Mouse (Mus musculus): Measurements from ENCODE around the gene Tcl1b4.
"Not testable (repeated sequence)": the region's sequence is repeated elsewhere in the genome, so short reads cannot be mapped to it uniquely, and the experiment has no call there.

Gene Tcl1b4

GRCm38 (mm10) chr12:105201657-105202056 is at the start of gene Tcl1b4:
Gene Tcl1b4 (plus strand): TSS chr12:105201957.
- not testable (repeated sequence) for DNase-seq (ENCODE audit: low read depth)

GRCm38 (mm10) chr12:105155286-105155685 is 46.5 kb upstream of the Tcl1b4 start:
- DNase-seq (ENCODE audit: low read depth) = not testable (repeated sequence)

DNA sequence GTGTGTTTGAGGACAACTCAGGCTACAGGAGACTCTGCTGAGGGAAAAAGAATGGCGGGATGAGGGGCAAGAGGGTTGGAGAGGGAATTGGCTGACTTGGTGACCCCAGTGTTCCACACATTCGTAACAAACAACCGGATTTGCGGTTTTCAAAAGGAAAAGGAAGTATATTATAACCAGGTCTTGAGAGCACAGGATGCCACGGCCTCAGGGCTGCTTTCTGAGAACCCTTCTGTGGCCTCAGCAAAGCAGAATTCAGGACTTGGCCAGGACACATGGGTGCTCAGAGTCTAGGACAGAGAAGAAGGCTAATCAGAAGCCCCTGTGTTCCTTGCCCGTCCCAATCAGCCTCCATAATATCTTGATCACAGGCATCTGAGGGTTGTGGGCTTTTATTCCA is 42.9 kb upstream of the Tcl1b4 start:
- DNase-seq (ENCODE audit: low read depth) = no peak

DNA sequence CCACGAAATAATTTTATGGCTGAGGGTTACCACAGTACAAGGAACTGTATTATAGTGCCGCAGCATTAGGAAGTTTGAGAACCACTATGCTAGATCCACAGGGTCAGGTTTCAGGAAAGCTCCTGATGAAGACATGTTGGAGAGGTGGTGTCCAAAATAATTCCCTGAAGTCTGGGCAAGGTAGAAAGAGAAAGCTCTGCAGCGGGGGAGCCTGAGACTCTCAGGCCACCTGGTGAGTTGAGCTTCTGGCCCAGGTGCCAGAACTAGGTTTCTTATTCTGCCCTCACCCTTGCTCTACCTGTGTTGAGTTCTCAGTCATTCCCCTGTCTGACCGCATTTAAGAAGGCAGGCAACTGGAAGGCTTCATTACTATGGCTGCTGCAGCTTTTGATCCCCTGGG is 42.4 kb upstream of the Tcl1b4 start, which contains the start of gene Tcl1b1:
TSS of gene Tcl1b1 (plus strand) at position 301 of the 400 bp plus-strand sequence.
- no peak for DNase-seq (ENCODE audit: low read depth)

DNA sequence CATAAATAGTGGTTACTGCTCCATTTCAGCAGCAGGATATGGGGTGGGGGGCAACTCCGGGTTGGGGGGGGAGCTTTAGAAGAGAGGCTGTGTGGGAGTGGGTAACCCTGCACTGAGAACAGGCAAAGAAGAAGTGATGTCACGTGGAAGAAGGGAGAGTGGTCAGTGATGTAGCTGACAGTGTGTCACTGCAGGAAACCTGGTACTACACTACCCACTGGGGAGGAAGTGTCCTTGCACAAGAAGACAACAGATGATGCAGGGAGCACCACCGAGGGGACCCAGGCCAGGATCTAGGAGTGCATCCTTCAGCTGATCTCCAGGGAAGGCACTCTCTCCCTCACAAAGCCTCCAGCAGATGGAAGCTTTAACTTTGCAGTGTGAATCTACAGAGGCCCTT is 35.0 kb upstream of the Tcl1b4 start:
- no peak for DNase-seq (ENCODE audit: low read depth)

DNA sequence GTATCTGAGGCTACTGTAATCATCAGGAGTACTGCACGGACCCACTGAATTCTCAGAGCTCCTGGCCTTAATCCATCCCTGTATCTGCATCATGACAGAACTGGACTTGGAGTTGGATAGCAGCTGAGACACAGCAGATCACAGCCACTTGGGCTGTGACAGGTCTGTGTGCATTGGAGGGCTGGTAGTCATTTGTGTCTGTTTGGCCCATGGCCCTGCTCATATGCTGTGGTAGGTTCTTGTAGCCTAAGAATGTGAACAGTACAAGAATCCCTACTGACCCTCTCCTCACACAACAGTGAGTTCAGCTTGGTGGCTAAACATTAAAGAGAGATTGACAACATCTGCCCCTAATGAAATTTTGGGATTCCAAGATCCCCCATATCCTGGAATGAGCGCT is 28.4 kb upstream of the Tcl1b4 start:
- no peak for DNase-seq (ENCODE audit: low read depth)

DNA sequence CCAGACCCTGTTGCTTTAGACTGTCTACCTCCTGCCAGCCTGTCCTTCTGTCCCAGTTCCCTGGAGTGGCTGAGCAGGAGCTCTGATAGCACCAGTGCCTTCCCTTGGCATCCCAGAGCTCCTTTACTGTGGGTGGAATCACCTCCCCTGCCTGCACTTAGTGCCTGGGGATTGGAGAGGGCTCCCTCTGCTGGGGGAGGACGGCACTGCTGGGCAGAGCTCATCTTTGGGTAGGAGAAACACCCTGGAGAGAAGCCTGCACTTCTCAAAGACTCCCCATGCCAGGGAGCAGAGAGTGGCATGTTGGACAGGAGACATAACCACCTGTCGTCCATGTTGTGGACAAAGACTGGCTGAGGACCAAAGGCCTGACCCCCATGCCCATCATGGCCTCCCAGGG is 27.4 kb upstream of the Tcl1b4 start:
- not testable (repeated sequence) for DNase-seq (ENCODE audit: low read depth)

DNA sequence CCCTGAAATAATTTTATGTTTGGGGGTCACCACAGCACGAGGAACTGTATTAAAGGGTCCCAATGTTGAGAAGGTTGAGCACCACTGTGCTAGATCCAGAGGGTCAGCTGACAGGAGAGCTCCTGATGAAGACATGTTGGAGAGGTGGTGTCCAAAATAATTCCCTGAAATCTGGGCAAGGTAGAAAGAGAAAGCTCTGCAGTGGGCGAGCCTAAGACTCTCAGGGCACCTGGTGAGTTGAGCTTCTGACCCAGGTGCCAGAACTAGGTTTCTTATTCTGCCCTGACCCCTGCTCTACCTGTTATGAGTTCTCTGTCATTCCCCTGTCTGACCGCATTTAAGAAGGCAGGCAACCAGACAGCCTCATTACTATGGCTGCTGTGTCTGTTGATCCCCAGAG is 25.7 kb upstream of the Tcl1b4 start, which contains the start of gene Tcl1b5:
TSS of gene Tcl1b5 (plus strand) at position 301 of the 400 bp plus-strand sequence.
- DNase-seq (ENCODE audit: low read depth) = not testable (repeated sequence)

DNA sequence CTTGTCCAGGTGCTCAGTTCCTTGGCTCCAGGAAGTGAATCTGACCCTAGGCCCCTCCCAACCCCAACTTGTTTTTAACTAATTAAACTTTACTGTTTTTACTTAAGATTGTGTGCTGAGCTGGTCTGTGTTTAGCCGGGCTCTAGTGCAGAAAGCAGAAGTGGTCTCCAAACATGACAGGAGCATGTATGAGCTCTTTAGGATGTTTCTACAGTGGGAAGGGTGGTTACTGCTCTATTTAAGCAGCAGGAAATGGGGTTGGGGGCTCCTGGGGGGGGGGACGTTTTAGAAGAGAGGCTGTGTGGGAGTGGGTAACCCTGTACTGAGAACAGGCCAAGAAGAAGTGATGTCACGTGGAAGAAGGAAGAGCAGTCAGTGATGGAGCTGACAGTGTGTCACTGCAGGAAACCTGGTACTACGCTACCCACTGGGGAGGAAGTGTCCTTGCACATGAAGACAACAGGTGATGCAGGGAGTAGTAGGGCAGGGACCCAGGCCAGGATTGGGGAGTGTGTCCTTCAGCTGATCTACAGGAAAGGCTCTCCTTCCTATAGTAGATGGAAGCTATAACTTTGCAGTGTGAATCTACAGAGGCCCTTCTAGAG is 20.6 kb upstream of the Tcl1b4 start:
- DNase-seq (ENCODE audit: low read depth) = not testable (repeated sequence)

DNA sequence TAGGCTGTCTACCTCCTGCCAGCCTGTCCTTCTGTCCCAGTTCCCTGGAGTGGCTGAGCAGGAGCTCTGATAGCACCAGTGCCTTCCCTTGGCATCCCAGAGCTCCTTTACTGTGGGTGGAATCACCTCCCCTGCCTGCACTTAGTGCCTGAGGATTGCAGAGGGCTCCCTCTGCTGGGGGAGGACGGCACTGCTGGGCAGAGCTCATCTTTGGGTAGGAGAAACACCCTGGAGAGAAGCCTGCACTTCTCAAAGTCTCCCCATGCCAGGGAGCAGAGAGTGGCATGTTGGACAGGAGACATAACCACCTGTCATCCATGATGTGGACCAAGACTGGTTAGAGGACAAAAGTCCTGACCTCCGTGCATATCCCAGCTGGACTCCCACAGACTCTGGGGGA is 12.8 kb upstream of the Tcl1b4 start:
- DNase-seq (ENCODE audit: low read depth) = not testable (repeated sequence)

DNA sequence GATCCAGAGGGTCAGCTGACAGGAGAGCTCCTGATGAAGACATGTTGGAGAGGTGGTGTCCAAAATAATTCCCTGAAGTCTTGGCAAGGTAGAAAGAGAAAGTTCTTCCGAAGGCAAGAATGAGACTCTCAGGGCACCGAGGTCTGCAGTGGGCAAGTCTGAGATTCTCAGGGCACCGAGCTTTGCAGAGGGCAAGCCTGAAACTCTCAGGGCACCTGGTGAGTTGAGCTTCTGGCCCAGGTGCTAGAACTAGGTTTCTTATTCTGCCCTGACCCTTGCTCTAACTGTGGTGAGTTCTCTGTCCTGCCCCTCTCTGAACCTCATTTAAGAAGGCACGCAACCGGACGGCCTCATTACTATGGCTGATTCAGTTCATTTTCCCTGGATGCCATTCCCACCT is 11.0 kb upstream of the Tcl1b4 start, which contains the start of gene Tcl1b3:
TSS of gene Tcl1b3 (plus strand) at position 301 of the 400 bp plus-strand sequence.
- not testable (repeated sequence) for DNase-seq (ENCODE audit: low read depth)

DNA sequence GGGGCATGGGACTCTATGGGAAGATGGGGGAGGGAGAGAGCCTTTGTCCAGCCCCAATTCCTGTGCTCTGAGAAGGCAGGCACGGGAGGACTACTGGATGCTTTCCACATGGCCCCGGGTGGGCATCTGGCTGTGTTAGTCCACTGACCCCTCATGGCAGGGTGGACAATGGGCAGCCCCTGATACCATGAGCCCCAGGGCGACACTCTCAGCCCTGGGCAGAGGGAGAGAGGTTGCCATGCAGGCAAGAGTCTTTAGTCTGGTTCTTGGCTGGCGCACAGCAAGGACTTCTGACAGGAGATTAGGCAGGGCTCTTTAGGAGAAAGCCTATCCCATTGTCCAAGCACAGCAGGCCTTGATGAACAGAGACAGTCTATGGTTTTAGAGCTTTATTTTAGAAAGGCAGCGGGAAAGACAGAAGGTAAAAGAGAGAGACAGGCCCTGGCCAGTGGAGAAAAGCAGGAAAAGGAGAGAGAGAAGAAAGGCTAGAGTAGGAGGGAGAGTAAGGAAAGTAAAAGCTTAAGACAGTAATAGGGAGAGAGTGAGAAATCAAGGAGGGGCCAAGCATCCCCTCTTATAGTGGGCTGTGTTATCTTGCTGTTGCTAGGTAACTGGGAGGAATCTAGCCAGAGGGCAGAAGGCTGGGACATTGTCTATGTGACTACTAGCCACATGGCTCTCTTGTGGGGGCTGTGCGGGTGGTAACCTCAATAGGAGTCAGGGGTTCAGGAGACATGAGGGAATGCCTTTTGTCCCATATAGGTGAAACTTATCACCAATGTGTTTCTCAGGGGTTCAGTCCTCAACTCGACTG is 1.9 kb upstream of the Tcl1b4 start:
- not testable (repeated sequence) for DNase-seq (ENCODE audit: low read depth)

- no peak for DNase-seq (ENCODE audit: low read depth)
These were observed 5.3 kb downstream of the Tcl1b4 start for GRCm38 (mm10) chr12:105207071-105207470.

GRCm38 (mm10) chr12:105208441-105208840 is 6.7 kb downstream of the Tcl1b4 start:
- DNase-seq (ENCODE audit: low read depth) = no peak

- DNase-seq (ENCODE audit: low read depth) = no peak
These were observed 7.5 kb downstream of the Tcl1b4 start for GRCm38 (mm10) chr12:105209231-105209630.

DNA sequence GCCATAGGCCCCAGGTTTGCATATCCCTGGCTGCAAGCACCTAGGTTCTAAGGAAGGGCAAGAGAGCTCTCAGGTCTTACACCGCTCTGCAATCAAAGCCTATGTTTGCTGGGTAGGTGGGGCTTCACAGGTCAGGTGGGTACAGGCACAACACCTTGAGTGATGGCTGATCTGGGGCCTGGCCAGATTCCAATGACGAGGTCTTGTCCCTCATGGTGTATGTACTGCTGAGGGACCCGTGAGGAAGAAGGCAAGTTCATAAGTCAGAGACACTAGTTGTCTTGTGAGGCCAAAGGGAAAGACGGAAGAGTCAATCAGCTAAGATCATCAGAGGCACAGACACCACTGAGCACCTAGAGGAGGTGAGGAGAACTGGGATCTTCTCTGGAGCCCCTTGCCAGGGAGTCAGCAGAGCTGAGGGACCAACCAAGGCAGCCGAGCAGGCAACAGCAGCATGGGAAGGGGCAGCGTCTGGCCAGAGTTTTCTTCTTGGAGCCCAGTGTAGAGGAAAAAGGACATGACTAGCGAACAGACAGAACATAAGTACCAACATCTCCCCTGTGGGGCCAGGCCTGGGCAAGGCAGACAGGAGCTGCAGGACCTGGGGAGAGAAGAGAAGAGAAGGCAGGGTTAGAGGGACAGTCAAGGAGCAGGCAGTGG is 15.5 kb downstream of the Tcl1b4 start:
- no peak for DNase-seq (ENCODE audit: low read depth)

GRCm38 (mm10) chr12:105222601-105223319 is 21.0 kb downstream of the Tcl1b4 start, which contains the start of gene Tcl1:
Gene Tcl1 (minus strand): TSS chr12:105222793.
- no peak for DNase-seq (ENCODE audit: low read depth)

DNA sequence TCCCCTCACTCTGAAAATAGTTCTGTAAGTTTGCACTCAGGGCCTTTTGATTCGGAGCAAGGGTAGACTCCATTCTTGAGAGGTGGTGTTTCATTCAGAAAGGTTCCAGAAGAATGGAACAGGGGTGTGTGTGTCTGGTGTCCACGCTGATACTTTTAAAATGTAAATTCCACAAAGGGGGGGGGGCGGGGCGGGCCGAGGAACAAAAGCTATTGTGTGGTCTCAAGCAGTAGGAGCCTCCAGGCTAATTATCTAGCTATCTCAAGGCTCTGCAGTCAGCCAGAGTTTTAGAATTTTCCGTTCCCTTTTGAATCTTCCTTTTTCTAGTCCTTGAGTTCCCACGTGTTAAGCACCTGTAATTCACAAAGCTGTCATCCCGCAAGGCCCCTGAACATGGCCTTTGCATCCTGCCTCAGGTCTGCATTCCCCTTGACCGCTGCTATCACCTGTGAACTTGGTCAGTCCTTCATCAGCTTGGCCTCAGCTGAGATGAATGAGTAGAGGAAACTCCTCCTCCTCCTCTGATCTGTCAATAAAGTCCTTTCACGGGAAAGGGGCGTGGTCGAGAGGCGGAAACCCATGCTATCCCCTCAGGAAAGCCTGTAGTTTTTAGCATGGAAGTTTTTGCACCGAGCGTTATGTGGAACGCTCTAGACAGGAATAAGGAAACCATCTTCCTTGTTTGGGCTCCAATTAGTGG is 23.0 kb downstream of the Tcl1b4 start:
- DNase-seq (ENCODE audit: low read depth) = no peak

DNA sequence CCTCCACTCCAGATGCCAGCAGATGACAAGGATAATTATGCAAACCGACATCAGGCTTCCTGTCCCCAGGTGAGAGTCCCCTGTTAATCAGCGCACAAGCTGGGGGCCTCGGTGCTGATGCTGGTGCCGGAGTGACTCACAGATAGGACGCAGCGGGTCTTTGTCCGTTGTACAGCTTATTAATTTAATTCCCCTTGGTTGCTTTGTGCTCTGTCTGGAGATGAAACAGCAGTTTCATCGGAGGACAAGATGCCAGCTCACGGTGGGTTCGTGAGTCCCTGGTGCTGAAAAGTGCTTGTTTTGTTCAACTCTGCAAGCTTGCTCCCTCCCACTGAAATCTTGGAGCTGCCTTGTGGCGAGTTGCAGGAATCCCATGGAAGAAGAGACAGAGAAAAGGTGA is 32.6 kb downstream of the Tcl1b4 start:
- DNase-seq (ENCODE audit: low read depth) = no peak

GRCm38 (mm10) chr12:105235091-105235490 is 33.3 kb downstream of the Tcl1b4 start:
- DNase-seq (ENCODE audit: low read depth) = no peak

DNA sequence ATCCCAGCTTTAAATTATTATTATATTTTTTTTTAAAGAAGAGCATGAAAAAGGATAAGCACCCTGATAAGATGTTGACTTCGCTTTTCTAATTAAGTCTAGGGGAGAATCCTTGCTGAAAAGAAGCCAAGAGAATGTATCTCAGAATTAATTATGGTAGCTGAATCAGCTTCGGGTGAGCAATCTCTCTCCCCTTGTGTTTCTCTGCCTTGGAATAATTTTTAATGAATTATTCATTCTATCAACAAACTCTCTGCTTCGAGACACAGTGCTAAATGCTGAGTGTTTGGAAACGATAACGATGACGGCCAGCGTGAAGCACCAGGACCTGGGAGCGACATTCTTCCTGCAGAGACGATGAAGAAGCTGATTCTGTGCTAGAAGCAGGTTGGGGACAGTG is 37.3 kb downstream of the Tcl1b4 start:
- DNase-seq (ENCODE audit: low read depth) = no peak
